In genomic region chr7:30728739-30729395, GRCm38 (mm10) we compare ENCODE assay signal across 8 mouse cellular contexts. TPM values are rescaled to one million over a fixed set of nuclear protein-coding genes. Genes with fewer than 3 reads are reported as not detected.
A peak's percentile ranks its signal among the peaks of the same experiment; 100 is the strongest.
DNase-seq lines count a peak whose midpoint lies in the region; ATAC-seq and TF ChIP-seq lines count a peak whose summit lies in the region.

No protein-coding gene starts in this region.

- no peaks in the 10 kb centered on the region for H3K27me3 ChIP-seq in embryonic facial prominence, embryonic 15.5 days
- H3K27me3 ChIP-seq in limb, embryonic 14.5 days (ENCODE audit: control insufficient read depth, insufficient read depth, low read length), result no peaks in the 10 kb centered on the region
- no peaks in the 10 kb centered on the region for H3K27me3 ChIP-seq in stomach, embryonic 16.5 days (ENCODE audit: control insufficient read depth, insufficient read depth, low read length)

- H3K4me2 ChIP-seq in embryonic facial prominence, embryonic 15.5 days (replicated peaks), result peak overlapping the region; percentile 78
- peak overlapping the region; percentile 53 for H3K4me2 ChIP-seq in limb, embryonic 14.5 days (replicated peaks; ENCODE audit: low read depth, low read length, severe bottlenecking)
- peak overlapping the region; percentile 60 for H3K4me2 ChIP-seq in stomach, embryonic 16.5 days (ENCODE audit: low read depth, low read length)

- ATAC-seq in embryonic facial prominence, embryonic 15.5 days (ENCODE audit: insufficient number of reproducible peaks, low FRiP score, low TSS enrichment, low read depth), result peak; percentile 12; the same call in 1 of the 2 replicates
- ATAC-seq in limb, embryonic 14.5 days (ENCODE audit: low FRiP score, low read depth), result peak; percentile 46
- ATAC-seq in stomach, embryonic 16.5 days (ENCODE audit: insufficient read depth, low FRiP score), result peak; percentile 15

- 0 out of 2 replicates have a peak overlapping the region, but pooled peaks have one; percentile 31 for H3K27ac ChIP-seq in embryonic facial prominence, embryonic 15.5 days (replicated peaks)
- peak overlapping the region; percentile 84 for H3K27ac ChIP-seq in limb, embryonic 14.5 days (replicated peaks; ENCODE audit: low read depth, low read length)
- peak overlapping the region; percentile 31; the same call in 1 of the 2 replicates for H3K27ac ChIP-seq in stomach, embryonic 16.5 days (ENCODE audit: low read length)

- peak overlapping the region; percentile 66 for H3K4me3 ChIP-seq in embryonic facial prominence, embryonic 15.5 days (replicated peaks)
- peak overlapping the region; percentile 62 for H3K4me3 ChIP-seq in limb, embryonic 14.5 days (replicated peaks; ENCODE audit: low read length)
- peak overlapping the region; percentile 69 for H3K4me3 ChIP-seq in stomach, embryonic 16.5 days (replicated peaks; ENCODE audit: low read length)

- 6% methylated on average over 26 of the region's 26 CpGs for WGBS in embryonic facial prominence, embryonic 15.5 days
- WGBS in limb, embryonic 14.5 days, result 10% methylated on average over 20 of the region's 26 CpGs
- WGBS in stomach, embryonic 16.5 days, result 6% methylated on average over 26 of the region's 26 CpGs

- intact Hi-C loops in heart, postnatal 36 days (cut with DNase I), result loop anchor here (1.0 to 5.0 kb wide), 3 partner anchors 79 to 243 kb away; partner anchors contain the start of genes Fam187b, Lsr, Rbm42 and Usf2
- intact Hi-C loops in left cerebral cortex, postnatal 14 days (cut with DNase I), result no loop called here

- H3K4me1 ChIP-seq in embryonic facial prominence, embryonic 15.5 days, result peaks cover 18% of the 10 kb centered on the region
- H3K4me1 ChIP-seq in limb, embryonic 14.5 days (ENCODE audit: control insufficient read depth, insufficient read depth, low read length), result peaks cover 16% of the 10 kb centered on the region
- peaks cover 16% of the 10 kb centered on the region for H3K4me1 ChIP-seq in stomach, embryonic 16.5 days (ENCODE audit: control insufficient read depth, insufficient read depth, low read length)

- DNase-seq in heart, adult 8-10 months (ENCODE audit: low spot score), result peak; percentile 5
- DNase-seq in heart, postnatal 36 days, result no peak
- DNase-seq in CD4-positive helper T cell, adult 2 months (ENCODE audit: low read depth, low spot score), result peak; percentile 44
- DNase-seq in limb, embryonic 14.5 days (ENCODE audit: low spot score), result no peak
- no peak for DNase-seq in left cerebral cortex, postnatal 14 days (ENCODE audit: low spot score in 2 of 2)
- DNase-seq in retina, postnatal 1 day, result no peak

- no peaks in the 10 kb centered on the region for H3K9me3 ChIP-seq in embryonic facial prominence, embryonic 15.5 days (replicated peaks)
- no peaks in the 10 kb centered on the region for H3K9me3 ChIP-seq in limb, embryonic 14.5 days (ENCODE audit: control insufficient read depth, low read length)
- H3K9me3 ChIP-seq in stomach, embryonic 16.5 days (replicated peaks; ENCODE audit: control insufficient read depth, low read length), result no peaks in the 10 kb centered on the region

- TF ChIP-seq POLR2A in limb, embryonic 14.5 days (IDR thresholded peaks at IDR 0.05; ENCODE audit: borderline replicate concordance, extremely low read depth, insufficient read depth, insufficient read length), result no peak

- H3K9ac ChIP-seq in embryonic facial prominence, embryonic 15.5 days, result peak overlapping the region; percentile 77
- peak overlapping the region; percentile 63 for H3K9ac ChIP-seq in limb, embryonic 14.5 days (ENCODE audit: low read depth, low read length, severe bottlenecking)
- peak overlapping the region; percentile 88 for H3K9ac ChIP-seq in stomach, embryonic 16.5 days (ENCODE audit: low read length)

- peaks cover 33% of the 10 kb centered on the region for H3K36me3 ChIP-seq in embryonic facial prominence, embryonic 15.5 days
- peaks cover 36% of the 10 kb centered on the region for H3K36me3 ChIP-seq in limb, embryonic 14.5 days (ENCODE audit: control insufficient read depth, insufficient read depth, low read length)
- H3K36me3 ChIP-seq in stomach, embryonic 16.5 days (ENCODE audit: control insufficient read depth, insufficient read depth, low read length), result peaks cover 4% of the 10 kb centered on the region; the same call in 1 of the 2 replicates

RNA-seq across cellular contexts. Expression of gene Tmem147, which starts 0.5 kb away (rescaled TPM):
- 100 to 1,000 TPM; 229 to 268 (median 258) TPM for total RNA-seq in heart, adult 8-10 months (2022)
- total RNA-seq in heart, postnatal 36 days (2021), result 100 to 1,000 TPM; 236 to 272 TPM
- polyA plus RNA-seq in embryonic facial prominence, embryonic 15.5 days (2015; fragmentation: Nextera tagmentation; extraction: Ambion mirVana), result 191 and 200 TPM in 2 replicates
- polyA plus RNA-seq in limb, embryonic 14.5 days (2012; rRNA removed), result 178 and 233 TPM in 2 replicates
- polyA plus RNA-seq in limb, embryonic 14.5 days (2014; fragmentation: Nextera tagmentation; extraction: Ambion mirVana), result 221 and 231 TPM in 2 replicates
- polyA plus RNA-seq in stomach, embryonic 16.5 days (2015; fragmentation: Nextera tagmentation; extraction: Ambion mirVana), result 215 and 232 TPM in 2 replicates
- 100 to 1,000 TPM; 137 TPM for total RNA-seq in left cerebral cortex, postnatal 14 days (2021)

RNA-seq across cellular contexts. Expression of gene Gapdhs, which starts 14.6 kb away (rescaled TPM):
- total RNA-seq in heart, adult 8-10 months (2022), result not detected
- total RNA-seq in heart, postnatal 36 days (2021), result not detected
- 0.48 and 1.0 TPM in 2 replicates for polyA plus RNA-seq in embryonic facial prominence, embryonic 15.5 days (2015; fragmentation: Nextera tagmentation; extraction: Ambion mirVana)
- not detected in 2 replicates for polyA plus RNA-seq in limb, embryonic 14.5 days (2012; rRNA removed)
- 0.75 TPM in 1 of 2 replicates, not detected in the other for polyA plus RNA-seq in limb, embryonic 14.5 days (2014; fragmentation: Nextera tagmentation; extraction: Ambion mirVana)
- polyA plus RNA-seq in stomach, embryonic 16.5 days (2015; fragmentation: Nextera tagmentation; extraction: Ambion mirVana), result 0.28 and 0.40 TPM in 2 replicates
- not detected for total RNA-seq in left cerebral cortex, postnatal 14 days (2021)

RNA-seq across cellular contexts. Expression of gene Atp4a, which starts 16.9 kb away (rescaled TPM):
- total RNA-seq in heart, adult 8-10 months (2022), result under 1 TPM in 3 of 4 experiments, not detected in 1; 0.09 to 0.28 (median 0.16) TPM
- total RNA-seq in heart, postnatal 36 days (2021), result under 1 TPM in 1 of 2 experiments, not detected in 1; 0.14 TPM
- polyA plus RNA-seq in embryonic facial prominence, embryonic 15.5 days (2015; fragmentation: Nextera tagmentation; extraction: Ambion mirVana), result 0.29 and 0.63 TPM in 2 replicates
- polyA plus RNA-seq in limb, embryonic 14.5 days (2012; rRNA removed), result 0.89 and 1.0 TPM in 2 replicates
- polyA plus RNA-seq in limb, embryonic 14.5 days (2014; fragmentation: Nextera tagmentation; extraction: Ambion mirVana), result 0.30 and 0.48 TPM in 2 replicates
- 22.3 and 44.6 TPM in 2 replicates for polyA plus RNA-seq in stomach, embryonic 16.5 days (2015; fragmentation: Nextera tagmentation; extraction: Ambion mirVana)
- total RNA-seq in left cerebral cortex, postnatal 14 days (2021), result 1 to 10 TPM in 1 of 2 experiments, under 1 TPM in 1; 0.78 to 1.0 TPM

RNA-seq across cellular contexts. Expression of gene Sbsn, which starts 22.4 kb away (rescaled TPM):
- total RNA-seq in heart, adult 8-10 months (2022), result 1 to 10 TPM; 1.3 to 4.6 (median 3.0) TPM
- 1 to 10 TPM; 1.7 to 2.9 TPM for total RNA-seq in heart, postnatal 36 days (2021)
- 163 and 182 TPM in 2 replicates for polyA plus RNA-seq in embryonic facial prominence, embryonic 15.5 days (2015; fragmentation: Nextera tagmentation; extraction: Ambion mirVana)
- 15.1 and 28.4 TPM in 2 replicates for polyA plus RNA-seq in limb, embryonic 14.5 days (2012; rRNA removed)
- 21.3 and 38.7 TPM in 2 replicates for polyA plus RNA-seq in limb, embryonic 14.5 days (2014; fragmentation: Nextera tagmentation; extraction: Ambion mirVana)
- 62.5 and 98.8 TPM in 2 replicates for polyA plus RNA-seq in stomach, embryonic 16.5 days (2015; fragmentation: Nextera tagmentation; extraction: Ambion mirVana)
- total RNA-seq in left cerebral cortex, postnatal 14 days (2021), result 10 to 100 TPM in 1 of 2 experiments, 1 to 10 TPM in 1; 5.5 to 10.0 TPM

RNA-seq across cellular contexts. Expression of gene 2200002J24Rik, which starts 30.1 kb away (rescaled TPM):
- under 1 TPM in 1 of 4 experiments, not detected in 3; 0.82 TPM for total RNA-seq in heart, adult 8-10 months (2022)
- not detected for total RNA-seq in heart, postnatal 36 days (2021)
- polyA plus RNA-seq in embryonic facial prominence, embryonic 15.5 days (2015; fragmentation: Nextera tagmentation; extraction: Ambion mirVana), result 0.41 and 0.64 TPM in 2 replicates
- polyA plus RNA-seq in limb, embryonic 14.5 days (2012; rRNA removed), result 0.44 TPM in 1 of 2 replicates, not detected in the other
- 0.51 TPM in 1 of 2 replicates, not detected in the other for polyA plus RNA-seq in limb, embryonic 14.5 days (2014; fragmentation: Nextera tagmentation; extraction: Ambion mirVana)
- polyA plus RNA-seq in stomach, embryonic 16.5 days (2015; fragmentation: Nextera tagmentation; extraction: Ambion mirVana), result 5.5 and 6.2 TPM in 2 replicates
- not detected for total RNA-seq in left cerebral cortex, postnatal 14 days (2021)

Comparison
In these comparisons a context has a peak if more than half of its experiments do, and no peak if none do; other contexts are left out.
1. DNase-seq: peak in heart, adult 8-10 months (single experiment) and CD4-positive helper T cell, adult 2 months (single experiment); none in heart, postnatal 36 days (0 of 2), limb, embryonic 14.5 days (single experiment), left cerebral cortex, postnatal 14 days (0 of 2) and retina, postnatal 1 day (single experiment).
2. H3K27ac ChIP-seq: peak in every context shown above with its lines; median percentile 84 in limb, embryonic 14.5 days; 31 in embryonic facial prominence, embryonic 15.5 days; 31 in stomach, embryonic 16.5 days.
3. Peak in every context shown above with its lines, with median percentiles within 50 percentile points of each other: ATAC-seq, H3K4me2 ChIP-seq, H3K4me3 ChIP-seq and H3K9ac ChIP-seq.